Mouse (Mus musculus) frontal cortex, adult (tissue): Measurements from ENCODE around the gene Trdmt1.
A peak's percentile ranks its signal among the peaks of the same experiment; 100 is the strongest.

ENCODE experiments used
- ATAC-seq: cut with Nextera tagmentation; 2 replicates; pipeline ENCODE4 v1.9.2; 2017; ENCODE audit warnings: mild to moderate bottlenecking, moderate library complexity, mixed read lengths; ENCODE audit not compliant: low TSS enrichment

Gene Trdmt1

DNA sequence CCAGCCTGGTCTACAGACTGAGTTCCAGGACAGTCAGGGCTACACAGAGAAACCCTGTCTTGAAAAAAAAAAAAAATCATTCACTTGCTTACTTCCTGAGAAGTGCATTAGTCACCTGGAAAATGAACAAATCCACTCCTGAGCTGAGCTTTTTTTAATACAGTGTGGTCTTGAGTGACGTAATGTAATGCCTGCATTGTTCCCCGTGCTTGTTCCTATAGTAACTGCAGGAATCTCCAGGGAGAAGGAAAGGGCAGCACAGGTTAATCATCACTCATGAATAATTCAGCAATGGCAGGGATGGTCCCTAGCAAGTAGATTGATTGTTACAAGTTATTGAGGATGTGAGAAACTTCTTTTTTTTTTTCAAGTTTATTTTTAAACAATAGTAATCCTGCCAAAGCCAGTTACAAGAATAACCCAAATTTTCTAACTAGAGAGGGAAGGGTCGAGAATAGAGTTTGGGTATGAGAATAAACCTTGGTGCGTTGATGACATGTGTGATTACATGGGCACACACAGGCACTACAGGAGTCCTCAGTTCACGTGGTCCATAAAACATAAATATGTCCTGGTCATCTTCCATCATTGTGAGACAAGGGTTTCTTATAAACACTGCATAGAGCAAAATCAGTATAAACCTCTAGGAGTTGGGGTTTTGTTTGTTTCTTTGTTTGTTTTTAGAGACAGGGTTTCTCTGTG, 44.0 kb downstream of the Trdmt1 start:
- peak; percentile 42; the same call in 1 of the 2 replicates for ATAC-seq

DNA sequence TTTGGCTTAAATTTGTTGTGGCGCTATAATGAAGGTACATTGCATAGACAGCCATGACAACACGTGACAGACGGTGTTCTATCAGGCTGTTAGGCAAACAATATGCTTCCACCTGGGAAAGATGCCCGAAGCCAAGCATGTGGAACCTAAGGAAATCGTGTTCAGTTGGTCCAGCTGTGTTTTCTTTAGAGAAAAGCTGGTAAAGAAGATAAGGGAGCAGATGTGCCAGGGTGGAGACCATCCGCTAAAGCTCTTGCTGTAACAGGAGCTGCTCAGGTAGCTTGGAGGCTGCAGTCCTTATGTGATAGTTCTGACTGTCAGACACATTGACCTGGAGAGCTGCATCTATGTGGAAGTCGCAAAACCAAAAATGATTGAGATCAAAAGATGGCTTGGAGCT, 45.3 kb downstream of the Trdmt1 start:
- no peak for ATAC-seq

DNA sequence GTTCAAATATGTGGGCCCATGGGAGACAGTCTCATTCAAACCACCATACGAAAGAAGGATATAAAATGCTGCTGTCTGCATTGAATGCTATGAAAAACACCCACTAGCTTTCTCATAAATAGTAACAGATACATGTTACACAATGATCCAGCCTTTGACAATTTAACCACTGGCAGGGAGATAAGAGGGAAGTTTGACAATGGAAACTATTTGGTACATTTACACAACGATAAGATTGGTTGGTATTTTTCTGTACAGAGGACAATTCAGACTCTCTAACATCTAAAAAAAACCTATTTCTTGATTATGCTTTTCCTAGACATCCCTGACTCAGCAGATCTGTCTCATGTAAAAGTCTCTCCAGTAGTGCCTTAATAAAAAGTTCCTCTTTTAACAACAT, 48.4 kb downstream of the Trdmt1 start:
- peak; percentile 78 for ATAC-seq

DNA sequence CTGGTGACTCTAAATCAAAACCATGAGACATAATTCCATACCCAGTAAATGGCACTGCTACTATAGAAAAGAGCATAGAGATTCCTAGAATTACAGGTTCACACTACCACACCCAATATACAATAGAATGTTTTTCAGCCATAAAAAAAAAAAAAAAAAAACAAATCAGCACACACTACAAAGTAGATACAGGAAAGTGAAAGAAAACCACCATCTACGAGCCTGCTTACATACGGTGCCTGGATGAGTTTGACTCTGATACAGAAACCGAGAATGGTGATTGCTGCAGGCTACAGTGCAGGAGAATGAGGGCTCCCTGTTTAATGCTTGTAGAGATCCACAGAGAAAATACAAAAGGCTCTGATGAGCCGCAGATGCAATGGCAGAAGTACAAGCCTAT, 51.5 kb downstream of the Trdmt1 start:
- no peak for ATAC-seq

DNA sequence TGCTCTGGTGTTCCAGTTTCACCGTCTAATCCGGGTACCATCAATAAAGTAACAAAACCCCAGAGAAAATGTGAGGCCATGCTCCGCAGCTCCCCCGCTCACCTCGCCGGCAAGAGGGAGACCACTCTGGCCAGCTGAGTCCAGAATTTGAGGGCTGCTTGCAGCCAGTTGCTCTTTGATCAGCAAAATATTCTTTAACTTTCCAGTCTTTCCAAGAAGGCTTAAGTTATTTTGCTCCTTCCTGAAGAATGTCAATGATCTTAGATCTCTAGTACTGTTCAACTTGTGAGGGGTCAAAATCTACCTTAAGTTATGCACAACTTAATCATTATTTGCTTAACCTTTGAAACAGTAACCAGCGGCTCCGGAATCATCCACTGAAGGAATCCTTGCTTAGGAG, 52.7 kb downstream of the Trdmt1 start, which contains the start of gene Cubn:
TSS of gene Cubn (minus strand) at position 80 of the 400 bp plus-strand sequence.
- no peak for ATAC-seq

DNA sequence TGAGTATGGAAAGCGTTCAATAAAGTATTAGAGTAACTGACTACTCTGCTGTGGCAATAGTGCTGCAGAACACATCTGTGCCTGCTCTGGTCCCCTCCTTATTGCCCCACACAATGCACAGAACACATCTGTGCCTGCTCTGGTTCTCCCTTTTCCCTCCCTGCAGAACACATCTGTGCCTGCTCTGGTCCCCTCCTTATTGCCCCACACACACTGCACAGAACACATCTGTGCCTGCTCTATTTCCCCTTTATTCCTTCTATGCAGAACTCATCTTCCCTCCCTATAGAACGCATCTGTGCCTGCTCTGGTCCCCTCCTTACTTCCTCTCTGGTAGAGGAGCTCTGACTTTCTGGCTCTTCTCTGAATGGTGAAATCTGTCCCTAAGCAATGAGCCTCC, 54.0 kb downstream of the Trdmt1 start:
- ATAC-seq: no peak

DNA sequence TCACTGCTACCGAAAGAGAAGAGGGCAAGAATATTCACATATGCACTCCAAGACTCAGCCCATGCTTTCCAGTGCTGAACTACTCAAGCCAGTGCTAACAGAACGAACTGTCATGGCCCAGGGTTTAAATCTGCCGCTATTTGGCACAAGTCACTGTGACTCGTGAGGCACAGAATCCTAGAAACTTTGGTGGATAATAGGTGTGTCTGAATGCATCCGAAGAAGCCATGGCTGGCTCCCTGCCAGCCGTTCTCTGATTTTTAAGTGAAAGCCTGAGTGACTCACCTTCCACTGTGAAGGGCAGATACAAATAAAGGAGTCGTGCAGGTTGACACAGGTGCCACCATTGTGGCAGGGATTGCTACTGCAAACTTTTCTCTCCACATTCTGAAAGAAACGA, 58.0 kb downstream of the Trdmt1 start:
- no peak for ATAC-seq

DNA sequence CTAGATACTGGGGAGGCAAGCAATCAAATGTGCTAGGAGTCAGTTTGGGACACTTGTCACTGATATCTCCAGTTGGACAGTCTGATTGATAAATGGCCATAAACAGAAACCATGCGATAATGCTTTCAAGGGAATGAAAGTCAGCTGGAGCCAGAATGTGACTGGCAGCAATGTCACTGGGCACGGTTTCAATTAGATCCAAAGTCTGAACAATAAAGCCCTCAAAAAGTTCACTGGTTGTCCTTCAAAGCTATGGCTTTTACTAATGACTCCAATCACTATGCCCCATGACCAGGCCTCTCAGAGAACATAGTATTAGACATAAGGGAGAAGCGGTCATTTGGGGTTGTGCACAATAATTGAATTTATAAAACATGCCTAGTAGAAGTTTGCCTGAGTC, 59.9 kb downstream of the Trdmt1 start:
- ATAC-seq: no peak

DNA sequence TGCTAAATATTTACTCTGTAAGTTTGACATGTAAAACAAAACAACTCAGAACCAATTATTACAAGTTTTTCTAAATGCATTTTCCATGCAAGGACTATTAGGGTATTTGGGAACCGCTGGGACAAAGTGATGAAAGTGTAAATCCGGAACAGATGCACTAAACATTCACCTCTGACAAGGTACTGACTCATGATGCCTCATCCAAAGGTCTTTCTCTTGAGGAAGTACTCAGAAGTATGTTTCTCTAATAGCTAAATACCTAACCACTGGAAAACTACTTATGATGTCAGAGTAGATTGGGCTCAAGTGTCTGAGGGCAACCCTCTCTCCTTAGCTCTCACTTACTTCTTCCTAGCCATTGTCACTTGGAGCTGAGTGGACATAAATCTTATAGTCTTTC, 63.7 kb downstream of the Trdmt1 start:
- ATAC-seq: no peak

DNA sequence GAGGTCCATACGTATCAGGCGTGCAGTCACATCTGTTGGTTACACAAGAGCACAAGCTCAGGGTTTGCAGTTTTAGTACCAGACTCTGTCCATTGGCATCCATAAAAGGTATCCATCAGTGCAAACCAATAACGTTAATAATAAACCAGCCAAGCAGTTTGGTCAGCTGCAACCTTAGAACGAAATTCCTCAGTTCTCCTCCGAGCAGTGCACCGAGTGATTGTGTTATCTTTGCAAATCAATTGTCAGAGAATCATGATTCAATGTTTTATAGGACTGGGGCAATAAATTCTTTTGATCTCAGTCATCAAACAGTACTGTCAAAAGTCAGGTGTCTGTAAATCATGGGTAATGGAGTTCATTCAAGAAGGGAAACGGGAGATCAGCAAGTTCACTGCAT, 65.3 kb downstream of the Trdmt1 start:
- no peak for ATAC-seq

DNA sequence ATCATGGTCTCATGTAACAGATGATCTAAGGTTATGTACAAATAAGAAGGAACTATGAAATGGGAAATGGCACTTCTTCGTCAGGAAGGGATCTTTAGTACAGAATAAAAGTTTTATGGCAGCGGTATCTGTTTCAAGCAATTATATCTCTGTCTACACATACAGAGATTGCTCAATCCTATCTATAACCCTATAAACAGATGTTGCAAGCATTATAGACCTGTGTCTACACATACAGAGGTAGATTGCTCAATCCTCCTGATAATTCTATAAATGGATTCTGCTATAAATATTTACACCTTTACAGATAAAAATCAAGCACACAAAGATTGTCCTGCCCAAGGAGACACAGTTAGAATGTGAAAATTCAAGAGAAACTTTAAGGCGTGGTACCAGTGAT, 74.4 kb downstream of the Trdmt1 start:
- ATAC-seq: no peak

DNA sequence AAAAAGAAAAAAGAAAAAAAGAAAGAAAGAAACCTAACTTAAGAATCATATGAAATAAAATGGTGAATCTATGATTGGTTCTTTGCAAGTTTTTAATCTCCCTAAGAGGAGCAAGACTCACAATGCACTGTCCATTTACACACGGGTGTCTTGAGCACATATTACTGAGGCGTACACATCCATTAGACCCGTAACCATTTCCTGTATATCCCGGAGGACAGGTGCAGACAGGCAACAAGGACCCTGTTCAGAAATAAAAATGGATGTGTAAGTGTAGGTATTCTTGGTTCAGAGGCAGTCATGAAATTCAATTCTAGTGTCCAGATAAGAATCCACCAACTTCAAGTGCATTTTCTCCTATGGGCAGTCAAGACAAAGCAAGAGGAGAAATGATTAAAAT, 74.8 kb downstream of the Trdmt1 start:
- no peak for ATAC-seq

DNA sequence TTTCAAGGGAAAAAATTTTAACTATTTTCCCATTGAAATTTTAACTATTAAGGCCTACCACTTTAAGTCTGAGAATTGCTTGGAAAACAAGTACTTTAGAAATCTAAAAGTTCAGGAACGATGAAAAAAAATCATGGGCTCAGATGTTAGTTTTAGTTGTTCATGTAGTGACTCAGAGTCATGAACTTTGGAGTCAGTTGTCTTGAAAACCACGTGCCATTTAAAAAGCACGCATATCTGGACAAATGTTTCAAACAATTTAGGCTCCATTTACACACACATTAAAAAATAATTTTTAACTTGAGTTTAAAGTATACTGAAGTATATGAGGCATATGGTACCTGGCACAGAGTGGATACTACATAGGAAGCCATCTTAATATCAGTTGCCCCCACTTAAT, 77.8 kb downstream of the Trdmt1 start:
- ATAC-seq: no peak
